Mouse (Mus musculus) left cerebral cortex, adult 11 months (tissue): Measurements from ENCODE around the gene Usmg5.
"Not testable (repeated sequence)": the region's sequence is repeated elsewhere in the genome, so short reads cannot be mapped to it uniquely, and the experiment has no call there.

ENCODE experiments used
- DNase-seq: peaks from one replicate; pipeline ENCODE4 v3.0.0; 2022; ENCODE audit warnings: low spot score

The Usmg5 gene

DNA sequence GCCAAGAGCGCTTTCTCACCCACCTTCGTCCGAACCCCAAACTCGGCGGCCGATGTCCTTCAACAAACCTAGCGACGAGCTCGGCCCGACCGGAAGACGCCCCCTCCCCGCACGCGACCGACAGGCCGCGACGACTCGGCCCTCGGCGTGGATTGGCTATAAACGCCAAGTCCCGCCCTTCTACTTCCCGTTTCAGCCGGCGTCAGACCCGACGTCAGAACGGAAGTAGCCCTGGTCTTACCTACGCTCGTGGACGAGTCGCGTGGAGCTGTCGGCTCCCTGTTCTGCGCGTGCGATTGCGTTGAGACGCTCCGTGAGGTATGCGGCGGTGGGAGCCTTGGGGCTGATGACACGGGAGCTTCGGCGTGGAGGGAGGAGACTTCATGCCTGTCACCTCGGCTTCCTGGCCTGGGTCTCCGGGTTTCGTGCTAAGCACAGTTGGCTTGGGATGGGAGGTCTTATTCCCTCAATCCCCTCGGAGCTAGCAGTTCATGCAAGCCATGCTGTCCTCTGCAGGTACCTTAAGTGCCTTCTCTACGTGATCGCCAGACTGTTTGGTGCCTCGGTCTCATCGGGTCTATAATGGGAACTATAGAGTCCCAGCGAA is at the start of gene Usmg5, which contains the start of gene Pdcd11:
Gene Usmg5 (minus strand): TSS at position 98 of the 607 bp plus-strand sequence.
Gene Pdcd11 (plus strand): TSS at position 219 of the 607 bp plus-strand sequence.
- DNase-seq, result peak; percentile 93

DNA sequence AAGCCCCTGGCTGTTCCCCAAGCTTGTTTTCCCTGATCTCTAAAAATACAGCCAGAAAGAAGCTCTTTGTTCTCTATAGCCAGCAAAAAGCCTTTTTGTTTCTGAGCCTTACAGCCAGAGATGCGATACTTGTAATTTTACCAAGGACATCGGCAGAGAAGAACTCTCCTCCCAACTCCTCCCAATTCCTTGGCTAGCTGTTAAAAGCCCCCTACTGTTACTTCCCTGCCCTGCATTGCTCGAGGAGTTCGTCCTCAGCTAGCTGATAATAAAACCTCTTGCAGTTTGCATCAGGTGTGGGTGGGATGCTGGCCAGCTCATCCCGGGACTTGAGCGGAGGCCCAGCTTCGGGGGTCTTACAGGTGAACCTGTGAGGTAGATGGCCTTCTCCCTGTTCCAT is 49.2 kb upstream of the Usmg5 start:
- not testable (repeated sequence) for DNase-seq

DNA sequence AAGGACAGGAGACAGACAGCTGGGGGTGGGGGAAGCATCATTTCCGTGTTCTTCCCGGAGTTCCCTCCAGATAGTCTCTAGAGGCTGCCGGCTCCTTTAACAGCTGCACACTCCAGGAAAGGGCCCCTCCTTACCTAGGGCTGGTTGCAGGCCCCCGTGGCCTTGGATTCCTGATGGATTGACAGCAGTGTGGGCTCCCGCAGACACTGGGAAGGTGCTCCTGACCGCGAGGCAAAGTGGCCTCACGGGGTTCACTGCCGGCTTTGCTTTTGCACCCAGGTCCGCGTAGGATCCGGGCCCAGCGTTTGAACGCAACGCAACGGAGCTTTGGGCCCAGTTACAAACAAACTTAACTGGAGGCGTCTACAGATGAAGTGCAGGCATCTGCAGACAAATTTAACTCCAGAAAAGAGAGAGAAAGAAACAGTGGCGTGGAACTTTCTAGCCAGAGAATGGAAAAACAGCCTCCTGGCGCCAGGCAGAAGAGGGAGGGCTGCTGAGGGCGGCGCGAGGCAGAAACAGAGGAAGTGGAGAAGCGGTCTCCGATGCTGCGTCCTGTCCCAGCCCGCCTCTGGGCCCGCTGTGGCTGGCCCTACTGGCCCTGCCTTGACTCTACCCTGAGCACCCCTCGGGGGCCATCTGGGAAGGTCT is 47.4 kb upstream of the Usmg5 start, which contains the start of gene Calhm2:
Gene Calhm2 (minus strand): TSS at position 524 of the 651 bp plus-strand sequence.
- no peak for DNase-seq

DNA sequence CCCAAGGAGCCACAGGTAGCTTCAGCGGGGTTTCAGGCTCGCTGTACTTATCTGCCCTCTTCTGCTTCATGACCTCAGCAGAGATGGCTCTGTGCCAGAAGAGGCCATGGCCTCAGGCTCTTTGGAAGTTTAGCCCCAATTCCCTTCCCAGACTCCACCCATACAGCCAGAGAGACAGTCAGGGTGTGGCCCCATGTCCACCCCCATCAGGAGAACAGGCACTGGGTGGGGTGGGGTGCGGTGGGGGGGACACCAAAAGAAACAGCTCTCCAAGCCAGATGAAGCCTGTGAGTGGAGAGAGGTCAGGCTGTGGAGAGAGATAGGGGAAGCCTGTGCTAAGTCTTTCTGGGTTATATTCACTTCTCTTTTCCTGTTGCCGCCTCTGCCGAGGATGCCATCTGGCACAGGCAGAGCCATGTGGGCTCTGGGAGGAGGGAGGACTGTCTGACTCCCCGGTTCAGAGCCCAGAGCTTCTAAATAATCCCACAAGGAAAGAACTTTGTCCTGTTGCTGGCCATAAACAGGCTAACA is 46.7 kb upstream of the Usmg5 start:
- DNase-seq, result no peak

DNA sequence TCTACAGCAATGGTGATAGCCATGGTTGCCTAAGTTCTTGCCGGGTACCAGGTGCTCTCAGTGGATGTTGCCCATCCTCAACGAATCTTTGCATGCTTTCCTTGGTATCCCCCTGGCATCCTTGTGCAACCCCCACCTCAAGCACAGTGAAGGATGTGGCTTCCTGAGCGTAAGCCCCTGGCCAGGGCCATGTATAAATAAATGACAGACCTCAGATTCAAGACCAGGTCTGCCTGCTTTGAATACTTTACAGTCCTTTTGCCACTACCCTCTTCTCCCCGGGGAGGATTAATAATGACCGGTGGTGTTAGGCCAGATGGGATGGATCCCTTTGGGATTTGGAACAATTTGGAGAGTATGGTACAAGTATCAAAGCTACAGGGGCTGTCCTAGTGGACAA is 45.7 kb upstream of the Usmg5 start:
- no peak for DNase-seq

DNA sequence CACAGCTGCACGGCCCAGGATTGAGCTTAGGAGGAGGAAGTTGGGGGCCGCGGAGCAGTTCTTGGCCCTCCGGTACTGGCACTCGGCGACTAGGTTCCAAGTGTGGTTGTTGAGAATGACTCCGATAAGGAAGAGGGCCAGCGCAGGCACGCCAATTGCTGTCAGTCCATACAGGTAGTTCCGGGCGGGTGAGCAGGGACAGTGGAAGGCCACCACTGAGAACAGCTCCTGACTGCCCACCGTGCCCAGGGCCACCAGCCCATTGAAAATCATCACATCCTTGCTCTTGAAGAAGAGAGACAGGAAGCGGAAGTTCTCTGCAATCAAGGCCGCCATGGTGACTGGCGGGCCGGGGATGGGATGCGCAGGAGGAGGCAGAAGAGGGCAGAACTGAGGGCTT is 45.1 kb upstream of the Usmg5 start:
- DNase-seq, result no peak

DNA sequence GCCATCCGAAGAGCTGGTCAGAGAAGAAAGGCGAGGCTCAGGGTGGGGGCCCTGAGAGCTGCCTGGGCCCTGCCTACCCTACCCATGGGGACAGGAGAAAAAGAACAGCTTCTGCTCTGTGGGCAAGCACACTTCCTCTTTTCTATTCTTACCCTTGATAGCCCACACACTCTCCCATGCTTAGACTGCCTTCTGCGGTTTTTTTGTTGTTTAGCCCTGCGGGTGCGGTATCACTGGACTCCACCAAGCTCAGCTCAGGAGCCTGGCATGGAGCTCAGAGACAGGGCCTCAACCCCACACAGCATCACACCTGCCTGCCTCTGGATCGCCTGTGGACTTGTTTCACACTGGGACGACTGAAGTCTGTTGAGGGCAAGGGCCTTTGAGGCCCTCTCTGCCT is 42.7 kb upstream of the Usmg5 start:
- DNase-seq, result no peak

DNA sequence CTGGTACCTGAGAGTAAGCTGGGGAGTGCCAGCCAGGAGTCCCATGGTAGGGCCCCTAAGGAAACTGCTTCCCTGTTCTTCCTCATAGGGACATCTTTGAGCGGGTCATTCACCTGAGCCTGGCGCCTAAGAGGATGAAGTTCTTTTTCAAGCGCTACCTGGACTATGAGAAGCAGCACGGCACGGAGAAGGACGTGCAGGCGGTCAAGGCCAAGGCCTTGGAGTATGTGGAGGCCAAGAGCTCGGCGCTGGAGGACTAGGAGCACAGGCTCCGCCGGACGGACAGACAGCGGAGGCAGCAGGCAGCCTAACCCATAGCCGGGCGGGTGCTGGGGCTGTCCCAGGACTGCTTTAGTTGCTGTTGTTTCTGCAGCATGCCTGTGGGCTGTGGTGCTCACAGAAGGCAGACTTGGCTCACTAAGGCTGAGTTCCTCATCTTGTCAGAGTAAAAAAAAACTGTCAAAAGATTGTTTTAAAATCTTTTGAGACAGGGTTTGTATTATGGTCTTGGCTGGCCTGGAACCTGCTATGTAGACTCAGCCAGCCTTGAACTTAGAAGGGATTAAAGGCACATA is 40.2 kb upstream of the Usmg5 start:
- DNase-seq, result no peak

DNA sequence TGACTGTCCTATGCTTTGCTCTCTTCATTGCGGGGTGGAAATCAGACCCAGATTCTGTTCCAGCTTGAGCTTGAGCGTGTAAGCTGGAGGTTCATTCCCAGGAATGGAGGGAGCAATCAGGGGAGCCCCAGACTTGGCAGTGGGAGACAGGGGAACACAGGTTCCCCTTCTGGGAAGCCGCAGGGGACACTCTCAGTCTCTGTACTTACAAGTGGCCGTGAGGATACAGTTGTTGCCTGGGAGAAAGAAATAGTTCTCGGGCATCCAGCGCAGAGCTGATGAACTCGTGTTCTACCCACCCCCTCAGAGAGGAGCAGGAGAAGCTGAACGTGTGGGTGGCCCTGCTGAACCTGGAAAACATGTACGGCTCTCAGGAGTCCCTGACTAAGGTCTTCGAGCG is 38.4 kb upstream of the Usmg5 start:
- DNase-seq, result no peak

DNA sequence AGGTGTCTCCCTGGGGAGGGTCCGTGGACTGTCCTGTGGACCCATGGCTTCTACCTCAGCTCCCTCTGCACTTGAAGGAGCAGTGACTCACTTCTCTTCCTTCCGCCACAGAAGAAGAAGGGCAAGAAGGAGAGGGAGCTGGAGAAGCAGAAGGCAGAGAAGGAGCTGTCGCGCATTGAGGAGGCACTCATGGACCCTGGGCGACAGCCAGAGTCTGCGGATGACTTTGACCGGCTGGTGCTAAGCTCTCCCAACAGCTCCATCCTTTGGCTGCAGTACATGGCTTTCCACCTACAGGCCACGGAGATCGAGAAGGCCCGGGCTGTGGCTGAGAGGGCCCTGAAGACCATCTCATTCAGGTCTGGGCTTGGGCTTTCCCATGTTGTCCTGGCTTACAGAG is 37.7 kb upstream of the Usmg5 start:
- no peak for DNase-seq

DNA sequence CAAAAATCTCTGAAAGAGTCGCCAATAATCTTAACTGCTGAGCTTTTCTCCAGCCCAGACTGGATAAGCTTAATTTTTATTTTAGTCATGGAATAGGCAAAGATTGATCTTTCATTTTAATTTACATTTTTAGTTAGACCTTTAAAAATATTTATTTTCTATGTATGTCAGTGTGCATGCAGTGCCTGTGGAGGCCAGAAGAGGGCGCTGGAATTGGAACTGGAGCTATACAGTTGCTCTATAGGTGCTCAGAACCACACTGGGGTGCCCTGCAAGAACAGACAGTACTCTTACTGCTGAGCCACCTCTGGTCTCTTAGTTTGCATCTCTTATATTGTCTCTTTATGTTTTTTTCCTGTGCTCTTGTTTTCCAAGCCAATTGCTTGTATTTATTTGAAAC is 32.4 kb upstream of the Usmg5 start:
- no peak for DNase-seq

DNA sequence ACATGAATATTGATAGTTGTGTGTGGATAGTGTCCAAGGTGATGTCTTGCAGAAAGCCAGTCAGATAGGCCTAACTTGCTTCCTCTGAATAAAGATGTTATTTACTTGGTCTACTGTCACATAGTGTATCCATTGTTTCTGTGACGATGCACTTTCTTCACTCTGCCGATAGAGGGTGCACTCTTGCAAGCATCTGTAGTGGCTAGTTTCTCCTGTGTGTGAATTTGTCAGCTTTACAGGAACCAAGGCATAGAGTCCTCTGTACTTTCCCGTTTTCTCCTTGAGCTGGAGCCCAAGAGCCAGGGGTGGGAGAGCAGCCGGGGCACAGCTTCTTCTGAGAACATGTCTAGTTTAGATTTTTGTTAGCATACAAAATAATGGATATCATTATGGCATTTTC is 30.6 kb upstream of the Usmg5 start:
- no peak for DNase-seq

DNA sequence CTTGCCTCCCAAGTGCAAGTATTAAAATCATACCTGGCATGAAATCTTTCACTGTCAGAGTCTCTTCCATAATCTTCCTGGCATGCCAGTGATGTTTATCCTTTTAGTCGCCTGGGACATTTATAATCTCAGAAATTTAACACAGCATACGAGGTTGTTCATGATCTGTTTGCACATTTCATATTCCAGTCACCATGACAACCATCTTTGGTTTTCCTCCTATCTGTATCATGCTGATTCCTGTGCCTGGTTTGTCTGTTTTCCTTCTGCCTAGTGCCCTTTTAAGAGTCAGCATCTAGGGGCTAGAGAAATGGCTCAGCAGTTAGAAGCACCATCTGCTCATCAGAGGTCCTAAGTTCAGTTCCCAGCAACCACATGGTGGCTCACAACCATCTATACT is 28.2 kb upstream of the Usmg5 start:
- no peak for DNase-seq

DNA sequence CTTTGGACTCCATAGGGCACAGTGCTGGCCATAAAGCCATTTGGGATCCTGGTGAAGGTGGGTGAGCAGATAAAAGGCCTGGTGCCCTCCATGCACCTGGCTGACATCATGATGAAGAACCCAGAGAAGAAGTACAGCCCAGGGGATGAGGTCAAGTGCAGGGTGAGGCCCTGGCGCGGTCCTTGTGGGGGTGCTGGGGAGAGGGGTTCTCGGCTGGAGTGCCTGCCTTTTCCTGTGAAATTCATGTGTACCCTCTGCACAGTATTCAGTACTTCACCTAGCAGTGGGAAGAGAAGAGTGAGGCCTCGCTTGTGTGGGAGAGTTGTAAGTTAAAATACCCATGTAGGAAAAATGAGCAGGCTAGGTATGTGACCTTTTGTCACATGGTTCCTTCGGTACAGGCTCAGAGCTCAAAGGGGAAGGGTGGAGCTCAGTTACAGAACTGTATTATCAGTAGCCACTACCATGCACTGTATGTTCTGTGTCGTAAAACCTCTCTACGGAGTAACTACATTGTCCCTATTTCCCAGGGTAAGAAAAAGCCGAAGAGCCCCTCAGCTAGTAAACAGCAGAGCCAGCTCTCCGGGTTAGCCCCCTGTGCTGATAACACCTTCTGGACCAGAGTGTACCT is 14.3 kb upstream of the Usmg5 start:
- DNase-seq, result no peak

DNA sequence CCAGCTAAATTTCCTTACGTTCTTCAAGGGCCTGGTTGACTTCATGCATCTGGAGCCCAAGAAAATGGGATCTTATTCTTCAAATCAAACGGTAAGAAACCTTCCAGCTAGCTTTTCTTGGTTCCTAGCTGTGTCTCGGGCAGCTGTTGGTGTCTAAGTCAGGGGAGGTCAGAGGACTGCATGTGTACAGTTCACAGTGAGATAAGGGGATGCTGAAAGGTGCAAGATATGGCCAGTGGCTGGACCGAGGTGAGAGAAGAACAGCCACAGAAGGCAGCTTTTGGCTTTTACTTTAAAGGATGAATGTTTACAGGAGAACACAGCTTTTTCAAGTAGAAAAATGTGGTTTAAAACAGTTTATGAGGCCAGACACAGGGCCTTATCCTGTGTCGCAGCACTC is 10.6 kb upstream of the Usmg5 start:
- DNase-seq, result no peak

DNA sequence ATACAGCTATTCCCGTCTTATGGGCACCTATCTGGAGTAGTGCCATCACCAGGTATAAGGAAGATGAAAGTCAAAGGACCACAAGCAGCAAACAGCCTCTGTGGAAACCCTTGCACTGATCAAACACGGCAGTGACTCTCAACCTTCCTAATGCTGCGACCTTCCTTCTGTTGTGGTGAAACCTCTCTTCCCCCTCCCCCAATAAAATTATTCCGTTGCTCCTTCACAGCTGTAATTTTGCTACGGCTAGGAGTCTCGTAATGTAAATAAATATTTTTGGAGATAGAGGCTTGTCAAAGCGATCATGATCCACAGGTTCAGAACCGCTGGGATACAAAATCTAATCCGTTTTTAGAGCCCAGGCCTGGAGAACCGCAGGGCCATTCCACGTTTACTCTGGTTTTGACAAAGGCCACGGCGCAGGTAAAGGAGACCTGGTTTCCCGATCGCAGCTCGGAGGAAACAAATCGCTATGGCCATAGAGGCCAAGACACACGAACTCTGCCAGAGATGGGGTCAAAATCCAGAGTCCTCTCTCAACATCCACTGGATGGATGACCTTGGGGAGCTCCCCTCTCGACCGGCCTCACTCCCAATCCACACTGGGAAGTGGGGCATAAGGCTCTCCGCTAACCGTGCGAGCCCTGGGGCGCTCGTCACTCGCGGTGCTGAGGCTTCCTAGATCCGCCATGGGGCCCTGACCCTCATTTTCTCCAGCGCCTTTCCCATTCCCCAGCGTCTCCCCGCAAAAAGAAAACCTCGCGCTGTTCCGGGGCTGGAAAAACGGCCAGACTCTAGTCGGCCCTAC is 525 bp downstream of the Usmg5 start:
- DNase-seq, result peak; percentile 10

DNA sequence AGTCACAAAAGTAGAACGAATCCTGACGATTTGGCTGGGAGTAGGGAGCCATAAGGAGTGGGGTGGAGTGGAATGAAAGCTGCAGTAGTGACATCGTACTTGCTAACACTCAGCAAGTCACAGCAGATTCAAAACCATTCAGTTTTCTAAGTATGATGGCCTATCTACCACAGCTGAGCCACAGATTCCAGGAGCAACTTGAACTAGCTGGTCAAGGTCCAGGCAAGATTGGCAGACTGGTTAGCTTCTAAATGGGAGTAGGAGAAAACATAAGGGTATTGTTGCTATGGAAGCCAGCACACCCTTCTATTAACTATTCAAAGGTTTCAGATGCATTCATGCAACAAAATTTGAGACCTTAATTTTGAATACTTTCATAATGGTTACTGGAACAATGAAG is 2.2 kb downstream of the Usmg5 start:
- DNase-seq, result no peak

DNA sequence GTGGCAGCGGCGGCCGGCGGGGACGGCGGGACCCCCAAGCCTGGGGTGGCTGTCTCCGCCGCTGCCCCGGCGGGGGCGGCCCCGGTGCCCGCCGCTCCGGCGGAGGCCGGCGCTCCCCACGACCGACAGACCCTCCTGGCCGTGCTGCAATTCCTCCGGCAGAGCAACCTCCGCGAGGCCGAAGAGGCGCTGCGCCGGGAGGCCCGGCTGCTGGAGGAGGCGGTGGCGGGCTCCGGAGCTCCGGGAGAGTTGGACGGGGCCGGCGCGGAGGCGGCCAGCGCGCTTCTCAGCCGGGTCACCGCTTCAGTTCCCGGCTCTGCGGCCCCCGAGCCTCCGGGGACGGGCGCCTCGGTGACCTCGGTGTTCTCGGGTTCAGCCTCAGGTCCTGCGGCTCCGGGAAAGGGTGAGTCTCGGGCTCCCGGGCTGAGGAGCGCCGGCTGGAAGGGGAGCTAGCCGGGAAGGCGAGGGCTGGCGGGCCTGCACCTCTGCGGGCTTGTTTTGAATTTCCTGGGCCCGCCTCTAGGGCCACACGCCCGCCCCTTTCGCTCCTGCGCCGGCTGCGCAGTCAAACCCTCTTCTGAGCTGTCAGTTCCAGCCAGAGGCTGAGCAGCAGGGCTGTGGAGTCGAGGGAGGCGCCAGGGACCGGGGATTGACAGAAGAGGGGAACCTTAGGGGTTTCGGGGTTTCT is 22.4 kb downstream of the Usmg5 start:
- peak; percentile 52 for DNase-seq

DNA sequence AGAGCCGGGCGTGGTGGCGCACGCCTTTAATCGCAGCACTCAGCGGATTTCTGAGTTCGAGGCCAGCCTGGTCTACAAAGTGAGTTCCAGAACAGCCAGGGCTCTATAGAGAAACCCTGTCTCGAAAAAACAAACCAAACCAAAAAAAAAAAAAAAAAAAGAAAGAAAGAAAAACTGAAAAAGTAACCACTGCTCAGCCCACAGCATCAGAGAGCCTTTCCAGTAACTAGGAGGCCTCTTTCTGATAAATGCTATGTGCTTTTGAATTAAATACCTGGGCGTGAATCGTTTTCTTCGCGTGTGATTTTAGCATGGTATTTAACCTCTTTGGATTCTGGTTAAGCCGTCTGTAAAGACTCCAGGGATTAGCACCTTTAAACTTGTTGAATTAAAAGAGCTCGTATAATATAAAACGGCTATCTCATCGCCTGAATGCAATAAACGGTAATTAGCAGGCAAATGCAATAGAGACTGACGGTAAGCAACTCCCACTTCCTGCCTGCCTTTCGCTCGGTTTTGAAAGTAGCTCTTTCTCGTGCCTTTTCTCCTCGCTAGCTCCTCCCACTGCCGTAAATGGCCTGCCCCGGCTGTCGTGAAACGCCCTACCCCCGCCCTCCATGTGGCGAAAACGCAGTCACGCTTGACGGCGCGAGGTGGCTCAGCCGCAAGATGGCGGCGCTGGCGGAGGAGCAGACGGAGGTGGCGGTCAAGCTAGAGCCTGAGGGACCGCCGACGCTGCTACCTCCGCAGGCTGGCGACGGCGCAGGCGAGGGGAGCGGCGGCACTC is 23.2 kb downstream of the Usmg5 start, which contains the start of gene Taf5:
Gene Taf5 (plus strand): TSS at position 651 of the 787 bp plus-strand sequence.
- peak; percentile 92 for DNase-seq

DNA sequence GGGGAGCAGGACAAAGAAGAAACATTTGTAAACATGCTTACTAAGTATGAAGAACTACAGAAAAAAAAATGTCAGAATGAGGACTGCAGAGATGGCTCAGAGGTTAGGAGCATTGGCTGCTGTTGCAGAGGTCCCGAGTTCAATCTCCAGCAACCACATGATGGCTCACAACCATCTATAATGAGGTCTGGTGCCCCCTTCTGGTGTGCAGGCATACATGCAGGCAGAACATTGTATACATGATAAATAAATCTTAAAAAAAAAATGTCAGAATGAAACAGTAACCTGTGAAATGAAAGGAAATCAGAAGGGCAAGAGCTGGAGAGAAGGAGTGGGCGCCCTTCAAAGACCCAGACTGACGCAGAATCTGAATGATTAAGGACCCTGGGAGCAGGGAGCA is 24.6 kb downstream of the Usmg5 start:
- DNase-seq, result no peak

DNA sequence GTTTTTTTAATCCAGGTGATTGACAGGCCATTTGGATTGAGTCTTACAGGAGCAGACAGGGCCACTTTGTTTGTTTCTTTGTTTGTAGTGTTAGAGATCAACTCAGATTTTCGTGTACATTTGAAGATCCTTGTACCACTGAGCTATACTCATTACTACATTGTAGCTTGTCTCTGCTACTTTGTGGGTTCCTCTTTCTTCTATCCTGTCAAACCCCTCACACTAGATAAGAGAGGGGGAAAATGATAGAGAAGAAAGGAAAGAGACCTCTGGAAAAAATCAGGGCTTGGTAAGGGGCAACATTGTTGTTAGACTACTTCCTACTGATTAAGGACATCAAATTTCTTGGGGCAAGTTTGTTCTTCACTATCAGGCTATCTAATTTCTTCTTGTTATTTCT is 32.8 kb downstream of the Usmg5 start:
- no peak for DNase-seq
